Mouse (Mus musculus): ENCODE results near the gene Hes5. TPM values are rescaled to one million over a fixed set of nuclear protein-coding genes. Genes with fewer than 3 reads are reported as not detected.

Hes5 gene
- total RNA-seq, 2 experiments from 2014 or later = not detected

GRCm38 (mm10) chr4:155011312-155012025 is 50.7 kb downstream of the Hes5 start:
- no peak for DNase-seq

Other genes starting within 250 kb of the Hes5 start
- gene Ttc34, start 123.5 kb upstream of the Hes5 start, total RNA-seq (2021) = not detected
- gene Mmel1, start 91.3 kb upstream of the Hes5 start, total RNA-seq (2021) = under 1 TPM; 0.13 to 0.24 TPM
- gene Fam213b, start 61.8 kb upstream of the Hes5 start, total RNA-seq (2021) = 10 to 100 TPM; 81.5 to 81.6 TPM
- gene Tnfrsf14, start 32.4 kb upstream of the Hes5 start, total RNA-seq (2021) = 1 to 10 TPM; 1.8 to 3.0 TPM
- 10 to 100 TPM; 31.2 to 34.0 TPM for gene Pank4, start 3.2 kb downstream of the Hes5 start, total RNA-seq (2021)
- gene Plch2, start 95.9 kb downstream of the Hes5 start, total RNA-seq (2021) = under 1 TPM; 0.05 to 0.21 TPM
- 10 to 100 TPM; 11.3 to 14.6 TPM for gene Pex10, start 106.1 kb downstream of the Hes5 start, total RNA-seq (2021)
- gene Rer1, start 125.5 kb downstream of the Hes5 start, total RNA-seq (2021) = 10 to 100 TPM; 44.8 to 51.3 TPM
- 1 to 10 TPM; 2.2 to 2.4 TPM for gene Morn1, start 125.7 kb downstream of the Hes5 start, total RNA-seq (2021)